Mouse (Mus musculus) erythroblast, embryonic 14.5 days (primary cell): ENCODE measurements around the gene Hacd4.

Experiments
- GATA1 ChIP-seq: IDR thresholded peaks from 2 replicates; pipeline ENCODE4 v1.6.1; 2012; ENCODE audit warnings: low read length, inconsistent platforms, mixed read lengths
- TAL1 ChIP-seq: IDR thresholded peaks from 3 replicates; pipeline ENCODE4 v1.6.1; 2012; ENCODE audit warnings: low read length, inconsistent platforms, mixed read lengths

DNA sequence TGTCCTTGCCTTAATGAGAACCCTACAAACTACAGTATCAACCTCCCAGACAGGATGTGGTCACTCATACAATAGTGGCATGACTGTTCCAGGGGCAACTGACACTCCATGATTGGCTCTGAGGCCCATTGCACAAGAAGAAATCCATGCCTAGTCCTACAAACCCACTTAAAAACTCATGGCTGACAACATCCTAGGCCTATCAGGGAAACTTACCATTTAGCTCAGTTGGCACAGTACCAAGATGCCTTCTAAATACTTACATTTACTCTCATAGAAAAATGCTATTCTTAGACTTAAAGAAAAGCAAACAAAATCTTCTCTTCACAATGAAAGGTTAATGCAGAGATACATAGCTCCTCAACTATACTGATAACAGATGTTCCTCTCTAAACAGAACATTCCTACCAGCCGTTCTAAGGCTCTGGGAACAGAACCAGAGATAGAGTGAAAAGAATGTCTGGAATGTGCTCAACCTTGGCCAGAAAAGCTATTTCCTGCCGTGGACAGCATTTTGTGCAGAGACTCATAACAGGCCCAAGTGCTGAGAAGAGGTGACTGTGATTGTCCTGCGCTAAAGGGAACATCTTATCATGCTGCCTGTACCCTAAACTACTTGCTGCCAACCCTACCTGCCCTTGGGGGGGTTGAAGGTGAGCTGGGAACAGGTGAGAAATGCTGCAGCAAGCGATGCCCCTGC, 37.9 kb upstream of the Hacd4 start:
- TF ChIP-seq GATA1 (no peak), TAL1 (no peak)
